Mouse (Mus musculus) CH12.LX (cell line): ENCODE measurements around the gene Gm49342. TPM values are rescaled to one million over a fixed set of nuclear protein-coding genes. Genes with fewer than 3 reads are reported as not detected.

ENCODE experiments used
- DNase-seq: peaks from one replicate; pipeline ENCODE4 v3.0.0-alpha.2; 2013; ENCODE audit errors: extremely low read depth
- H3K27ac ChIP-seq: 2 replicates; pipeline ENCODE4 v1.5.1; 2012; ENCODE audit warnings: low read depth, mild to moderate bottlenecking, control low read depth, moderate library complexity; ENCODE audit not compliant: insufficient read depth
- H3K27me3 ChIP-seq: replicated peaks from 2 replicates; pipeline ENCODE3; 2012; ENCODE audit warnings: inconsistent platforms
- H3K36me3 ChIP-seq, 2 experiments: replicated peaks in 1 of 2; 2 replicates each; pipeline versions ENCODE3 to v1.6.1; 2012; ENCODE audit warnings: inconsistent platforms in 1 of 2, low read length in 1 of 2, mild to moderate bottlenecking in 1 of 2, mixed read lengths in 1 of 2, moderate library complexity in 1 of 2; ENCODE audit not compliant: control insufficient read depth in 1 of 2, insufficient read depth in 1 of 2
- H3K4me1 ChIP-seq, 2 experiments: 2 replicates each; pipeline ENCODE4 v1.6.1; 2012; ENCODE audit warnings: inconsistent platforms in 1 of 2, moderate library complexity in 1 of 2; ENCODE audit not compliant: insufficient read depth in 2 of 2, control insufficient read depth in 1 of 2
- H3K4me2 ChIP-seq: 2 replicates; pipeline ENCODE4 v1.6.1; 2012; ENCODE audit warnings: low read depth, mild to moderate bottlenecking, control low read depth; ENCODE audit not compliant: poor library complexity, insufficient read depth, severe bottlenecking
- H3K4me3 ChIP-seq, 3 experiments: fragments of 150-350 bp in 1 of 3; sonication (generic) in 1 of 3; replicated peaks in 1 of 3; 2 replicates each; pipeline versions ENCODE3 to v1.5.1; 2011 to 2012; ENCODE audit warnings: low read depth in 2 of 3, low read length in 2 of 3, mild to moderate bottlenecking in 2 of 3, moderate library complexity in 2 of 3, control low read depth in 1 of 3, improper control_type of control experiment in 1 of 3, inconsistent platforms in 1 of 3, mixed read lengths in 1 of 3; ENCODE audit not compliant: poor library complexity in 1 of 3
- H3K79me2 ChIP-seq: replicated peaks from 2 replicates; pipeline ENCODE4 v1.6.1; 2012; ENCODE audit warnings: mild to moderate bottlenecking, moderate library complexity; ENCODE audit not compliant: control insufficient read depth, poor library complexity, insufficient read depth, severe bottlenecking; ENCODE audit errors: extremely low read depth
- H3K9ac ChIP-seq: 2 replicates; pipeline ENCODE4 v1.6.1; 2012; ENCODE audit warnings: low read depth, mild to moderate bottlenecking, control low read depth, moderate library complexity; ENCODE audit not compliant: insufficient read depth
- H3K9me3 ChIP-seq: replicated peaks from 2 replicates; pipeline ENCODE3; 2012; ENCODE audit warnings: low read length, inconsistent platforms, mixed read lengths
- BHLHE40 ChIP-seq: IDR thresholded peaks from 2 replicates; pipeline ENCODE4 v1.6.1; 2011; ENCODE audit warnings: mild to moderate bottlenecking, low read depth, low read length, improper control_type of control experiment
- CHD2 ChIP-seq: IDR thresholded peaks from 2 replicates; pipeline ENCODE4 v1.6.1; 2011; ENCODE audit warnings: low read length, improper control_type of control experiment
- E2F4 ChIP-seq: IDR thresholded peaks from 2 replicates; pipeline ENCODE4 v1.6.1; 2011; ENCODE audit warnings: low read depth, low read length, improper control_type of control experiment; ENCODE audit not compliant: insufficient replicate concordance
- ELF1 ChIP-seq: IDR thresholded peaks from 2 replicates; pipeline ENCODE4 v1.6.1; 2014; ENCODE audit warnings: low read depth, mild to moderate bottlenecking, inconsistent platforms, low read length, improper control_type of control experiment
- GABPA ChIP-seq: IDR thresholded peaks from 2 replicates; pipeline ENCODE4 v1.6.1; 2012; ENCODE audit warnings: low read depth, low read length, improper control_type of control experiment, inconsistent platforms; ENCODE audit not compliant: insufficient replicate concordance
- IRF4 ChIP-seq: IDR thresholded peaks from 2 replicates; pipeline ENCODE4 v1.6.1; 2014; ENCODE audit warnings: low read depth, mild to moderate bottlenecking, inconsistent platforms, low read length, improper control_type of control experiment
- KAT2A ChIP-seq: IDR thresholded peaks from 2 replicates; pipeline ENCODE4 v1.6.1; 2012; ENCODE audit warnings: low read length, improper control_type of control experiment, inconsistent platforms; ENCODE audit not compliant: insufficient replicate concordance
- MAFK ChIP-seq: IDR thresholded peaks from 2 replicates; pipeline ENCODE4 v1.6.1; 2011; ENCODE audit warnings: low read length, improper control_type of control experiment; ENCODE audit not compliant: insufficient replicate concordance
- MAX ChIP-seq: IDR thresholded peaks from 2 replicates; pipeline ENCODE4 v1.6.1; 2011; ENCODE audit warnings: low read length, improper control_type of control experiment
- MAZ ChIP-seq: IDR thresholded peaks from 2 replicates; pipeline ENCODE4 v1.6.1; 2012; ENCODE audit warnings: low read depth, mild to moderate bottlenecking, inconsistent platforms, low read length, improper control_type of control experiment, moderate library complexity
- MEF2A ChIP-seq: IDR thresholded peaks from 2 replicates; pipeline ENCODE4 v1.6.1; 2014; ENCODE audit warnings: low read depth, mild to moderate bottlenecking, inconsistent platforms, low read length, improper control_type of control experiment, borderline replicate concordance
- NELFE ChIP-seq: IDR thresholded peaks from 2 replicates; pipeline ENCODE4 v1.6.1; 2011; ENCODE audit warnings: low read depth, low read length, improper control_type of control experiment
- PAX5 ChIP-seq: IDR thresholded peaks from 2 replicates; pipeline ENCODE4 v1.6.1; 2012; ENCODE audit warnings: low read length, inconsistent platforms, mixed read lengths
- POLR2A ChIP-seq: IDR thresholded peaks from 2 replicates; pipeline ENCODE4 v1.6.1; 2011; ENCODE audit warnings: low read depth, mild to moderate bottlenecking, improper control_type of control experiment, low read length
- RAD21 ChIP-seq: IDR thresholded peaks from 2 replicates; pipeline ENCODE4 v1.6.1; 2011; ENCODE audit warnings: low read depth, mild to moderate bottlenecking, low read length, improper control_type of control experiment, moderate library complexity
- TCF12 ChIP-seq: IDR thresholded peaks from 2 replicates; pipeline ENCODE4 v1.6.1; 2014; ENCODE audit warnings: low read depth, mild to moderate bottlenecking, inconsistent platforms, low read length, improper control_type of control experiment
- USF2 ChIP-seq: conservative IDR thresholded peaks from 2 replicates; pipeline ENCODE4 v1.6.1; 2011; ENCODE audit warnings: low read depth, low read length, improper control_type of control experiment
- ZC3H11A ChIP-seq: IDR thresholded peaks from 2 replicates; pipeline ENCODE4 v1.6.1; 2012; ENCODE audit warnings: low read depth, mild to moderate bottlenecking, inconsistent platforms, low read length, improper control_type of control experiment
- ZKSCAN1 ChIP-seq: IDR thresholded peaks from 2 replicates; pipeline ENCODE4 v1.6.1; 2012; ENCODE audit warnings: low read depth, inconsistent platforms, low read length, improper control_type of control experiment, borderline replicate concordance
- ZMIZ1 ChIP-seq: IDR thresholded peaks from 2 replicates; pipeline ENCODE4 v1.6.1; 2012; ENCODE audit warnings: low read depth, mild to moderate bottlenecking, inconsistent platforms, low read length, improper control_type of control experiment
- ZNF384 ChIP-seq: IDR thresholded peaks from 2 replicates; pipeline ENCODE4 v1.6.1; 2012; ENCODE audit warnings: low read depth, low read length, improper control_type of control experiment, inconsistent platforms
- dilution Hi-C: fragments of 300-500 bp; cut with MboI; formaldehyde crosslinking; loops from 2 replicates; pipeline ENCODE4 v1.14.3; 2020; ENCODE audit warnings: low sequenced_read_pairs; ENCODE audit not compliant: extremely low pct_unique_long_range_greater_than_20kb, extremely low pct_ligation_motif_present
- in situ Hi-C: fragments of 300-500 bp; cut with MboI; formaldehyde crosslinking; loops from 3 replicates; pipeline ENCODE4 v1.14.3; 2019; ENCODE audit warnings: low sequenced_read_pairs, low pct_ligation_motif_present, low pct_unique_long_range_greater_than_20kb, mixed read lengths
- polyA plus RNA-seq: library from polyadenylated mRNA; unstranded; fragments of >175 nt; gene quantifications from 2 replicates; pipeline ENCODE4 v1.2.1, GENCODE M21; 2012; ENCODE audit warnings: low read depth; ENCODE audit not compliant: insufficient read length
- total RNA-seq, 2 experiments: library from RNA; depleted of rRNA; stranded (reverse); fragments of 300-350 nt in 1 of 2; fragments of >200 nt in 1 of 2; gene quantifications; 2 replicates each; pipeline ENCODE4 v1.2.3; 2012 to 2014

Gene Gm49342
- total and polyA plus RNA-seq, 3 experiments = 50.6 to 120 TPM; not detected in 1

DNA sequence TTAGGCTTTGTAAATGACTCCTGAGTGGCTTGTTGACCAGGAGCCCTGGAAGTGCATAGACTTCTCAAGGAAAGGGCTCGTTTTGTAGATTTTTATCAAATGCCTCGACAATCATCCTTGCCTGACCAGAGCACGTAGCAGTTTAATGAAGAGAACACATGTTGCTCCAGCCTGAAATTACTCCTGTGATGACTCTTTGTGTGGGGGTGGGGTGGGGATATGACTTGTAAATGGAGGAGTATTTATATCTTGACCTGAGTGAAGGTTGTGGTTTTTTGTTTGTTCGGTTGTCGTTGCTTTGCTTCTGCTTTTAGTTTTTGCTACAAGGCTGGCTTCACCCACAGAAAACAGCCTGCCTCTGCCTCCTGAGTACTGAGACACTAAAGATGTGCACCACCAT is 37.5 kb downstream of the Gm49342 start:
- Histone ChIP-seq H3K27ac (no peak overlapping the region), H3K9ac (no peak overlapping the region), H3K4me2 (no peak overlapping the region), H3K27me3 (no peaks in the 10 kb centered on the region), H3K4me1 (peaks cover 0 to 19% of the 10 kb centered on the region in 2 experiments; a peak in 2 of 4 replicates), H3K4me3 (no peak overlapping the region), H3K36me3 (no peaks in the 10 kb centered on the region)
- in situ Hi-C loops = no loop called here
- DNase-seq = peak; percentile 35
- TF ChIP-seq NELFE (no peak), ZMIZ1 (no peak), ZC3H11A (no peak), ZKSCAN1 (no peak)
- TF ChIP-seq, all 38 proteins: peak for 0
- dilution Hi-C loops = no loop called here
- H3K79me2 ChIP-seq = no peaks in the 10 kb centered on the region
- peaks cover 5% of the 10 kb centered on the region for H3K9me3 ChIP-seq

DNA sequence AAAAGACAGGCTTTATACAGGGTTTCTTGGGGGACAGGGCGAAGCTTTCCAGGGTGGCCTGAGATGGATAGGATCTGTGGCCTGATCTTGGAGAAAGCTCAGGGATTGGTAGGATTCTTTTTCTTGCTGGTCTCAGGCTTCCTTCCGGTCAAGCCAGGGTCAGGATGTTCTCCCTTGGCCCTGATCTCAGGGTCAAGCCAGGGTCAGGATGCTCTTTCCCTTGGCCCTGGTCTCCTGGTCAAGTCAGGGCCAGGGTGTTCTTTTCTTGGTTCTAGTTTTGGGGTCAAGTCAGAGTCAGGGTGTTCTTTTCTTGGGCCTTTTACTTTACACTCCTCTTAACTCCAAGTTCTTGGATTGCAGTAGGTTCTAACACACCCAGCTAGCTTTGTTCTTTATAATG is 43.4 kb downstream of the Gm49342 start:
- H3K27ac ChIP-seq = no peak overlapping the region
- peaks cover 0 to 11% of the 10 kb centered on the region in 2 experiments; a peak in 2 of 4 replicates for H3K4me1 ChIP-seq
- TF ChIP-seq ZNF384 (no peak), CHD2 (no peak), POLR2A (no peak), BHLHE40 (no peak), GABPA (no peak), MAFK (no peak), USF2 (no peak), IRF4 (no peak), MEF2A (no peak), ZKSCAN1 (no peak), TCF12 (no peak), E2F4 (no peak), PAX5 (no peak), MAX (no peak), RAD21 (no peak), NELFE (no peak), MAZ (no peak), ZMIZ1 (no peak), KAT2A (no peak), ELF1 (no peak)
- no peaks in the 10 kb centered on the region for H3K79me2 ChIP-seq
- no peak overlapping the region for H3K4me3 ChIP-seq
- H3K9me3 ChIP-seq = peaks cover 5% of the 10 kb centered on the region
- dilution Hi-C loops (no loop called here), in situ Hi-C loops (no loop called here)
- H3K27me3 ChIP-seq = no peaks in the 10 kb centered on the region
- no peak overlapping the region for H3K4me2 ChIP-seq
- no peak for DNase-seq
- no peak overlapping the region for H3K9ac ChIP-seq
- H3K36me3 ChIP-seq = no peaks in the 10 kb centered on the region
